Mouse (Mus musculus): ENCODE measurements around the gene Nrsn1.
"Not testable (repeated sequence)": the region's sequence is repeated elsewhere in the genome, so short reads cannot be mapped to it uniquely, and the experiment has no call there.

Gene Nrsn1

GRCm38 (mm10) chr13:25270402-25270801 lies at the start of gene Nrsn1:
Nrsn1 (minus strand) TSS chr13:25270502.
- DNase-seq (ENCODE audit: low spot score in 2 of 2): not testable (repeated sequence)

GRCm38 (mm10) chr13:25312059-25312458 lies 41.8 kb upstream of the Nrsn1 start:
- DNase-seq (ENCODE audit: low spot score in 2 of 2): no peak

DNA sequence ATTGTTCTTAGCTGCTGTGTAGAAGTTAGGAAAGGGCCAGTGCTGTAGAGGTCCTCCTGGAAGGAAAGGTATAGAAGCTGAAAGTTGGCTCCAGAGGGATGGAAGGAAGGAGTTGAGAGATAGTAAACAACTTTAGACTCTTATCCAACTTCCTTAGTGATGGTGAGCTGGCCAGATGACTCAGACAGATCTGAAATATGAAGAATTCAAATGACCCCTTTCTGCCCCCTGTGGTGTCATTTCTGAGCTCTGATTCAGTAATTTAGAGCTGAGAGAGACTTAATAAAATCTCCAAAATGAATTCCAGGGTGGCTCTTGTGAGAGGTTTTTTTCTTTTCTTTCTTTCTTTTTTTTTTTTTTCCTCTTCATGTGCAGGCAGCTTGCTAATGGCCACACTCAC lies 39.8 kb upstream of the Nrsn1 start:
- DNase-seq (ENCODE audit: low spot score in 2 of 2): no peak

DNA sequence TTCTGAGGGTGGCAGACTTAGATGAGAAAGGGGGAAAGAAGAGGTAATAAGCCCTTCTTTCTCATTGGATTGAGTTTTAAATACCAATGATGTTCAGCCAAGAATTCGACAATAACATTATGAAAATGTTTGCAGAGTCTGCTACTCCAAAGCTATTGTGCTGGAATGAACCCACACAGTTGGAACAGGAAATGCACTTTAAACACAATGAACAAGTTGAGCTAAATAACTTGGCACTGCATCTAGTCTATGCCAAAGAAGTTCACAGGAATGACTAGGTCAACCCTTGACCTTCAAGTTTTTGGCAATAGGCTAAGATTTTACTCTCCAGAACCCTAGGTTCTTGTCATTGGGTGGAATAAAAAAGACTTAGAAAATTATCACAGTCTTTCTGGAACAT lies 18.4 kb upstream of the Nrsn1 start:
- DNase-seq (ENCODE audit: low spot score in 2 of 2): no peak

GRCm38 (mm10) chr13:25274934-25275565 lies 4.7 kb upstream of the Nrsn1 start:
- DNase-seq (ENCODE audit: low spot score in 2 of 2): no peak

- DNase-seq (ENCODE audit: low spot score in 2 of 2): no peak
These were observed 1.9 kb upstream of the Nrsn1 start for GRCm38 (mm10) chr13:25272189-25272588.

- DNase-seq (ENCODE audit: low spot score in 2 of 2): no peak
These were observed 583 bp downstream of the Nrsn1 start for GRCm38 (mm10) chr13:25269569-25270268.

DNA sequence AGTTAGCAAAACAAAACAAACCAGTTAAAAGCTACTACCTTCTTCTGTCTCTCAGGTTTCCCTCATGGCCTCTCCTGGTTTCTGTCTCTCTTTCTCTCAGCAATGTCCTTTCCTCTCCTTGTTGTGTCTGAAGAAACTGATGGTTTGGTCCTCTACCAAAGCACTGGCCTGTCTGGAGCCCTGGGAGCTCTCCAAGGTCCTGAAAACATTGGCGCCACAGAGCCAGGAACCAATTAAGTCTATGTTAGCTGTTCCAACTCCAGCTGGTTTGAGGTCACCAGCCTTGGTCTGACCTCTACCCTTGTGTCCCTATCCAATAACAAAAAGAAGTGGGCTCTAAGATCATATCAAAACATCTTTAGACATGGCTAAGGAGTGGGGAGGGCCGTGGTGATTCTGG lies 1.3 kb downstream of the Nrsn1 start:
- DNase-seq (ENCODE audit: low spot score in 2 of 2): peak in 1 of 2 experiments; percentile 22

DNA sequence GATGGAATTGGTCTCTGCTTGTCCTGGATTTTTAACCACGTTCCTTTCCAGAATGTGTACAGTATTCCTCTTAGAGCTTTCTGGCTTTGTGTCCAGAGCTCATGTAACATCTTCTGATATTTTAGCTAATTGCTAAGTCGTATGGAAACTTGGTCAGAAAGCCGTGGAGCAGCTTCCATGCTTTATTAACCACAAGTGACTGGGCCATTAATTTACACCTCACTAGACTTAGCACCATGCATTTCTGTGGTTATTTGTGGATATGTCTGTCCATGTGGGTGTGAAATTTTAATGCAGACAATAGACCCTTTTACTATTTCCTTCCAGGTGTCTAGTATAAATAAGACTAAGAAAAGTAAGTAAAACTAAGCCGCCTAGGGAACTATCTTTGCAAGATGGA lies 7.6 kb downstream of the Nrsn1 start:
- no peak for DNase-seq (ENCODE audit: low spot score in 2 of 2)

GRCm38 (mm10) chr13:25257608-25258007 lies 12.7 kb downstream of the Nrsn1 start:
- no peak for DNase-seq (ENCODE audit: low spot score in 2 of 2)

- DNase-seq (ENCODE audit: low spot score in 2 of 2): no peak
These were observed 15.6 kb downstream of the Nrsn1 start for GRCm38 (mm10) chr13:25254478-25255263.

GRCm38 (mm10) chr13:25251893-25252292 lies 18.4 kb downstream of the Nrsn1 start:
- DNase-seq (ENCODE audit: low spot score in 2 of 2): no peak

DNA sequence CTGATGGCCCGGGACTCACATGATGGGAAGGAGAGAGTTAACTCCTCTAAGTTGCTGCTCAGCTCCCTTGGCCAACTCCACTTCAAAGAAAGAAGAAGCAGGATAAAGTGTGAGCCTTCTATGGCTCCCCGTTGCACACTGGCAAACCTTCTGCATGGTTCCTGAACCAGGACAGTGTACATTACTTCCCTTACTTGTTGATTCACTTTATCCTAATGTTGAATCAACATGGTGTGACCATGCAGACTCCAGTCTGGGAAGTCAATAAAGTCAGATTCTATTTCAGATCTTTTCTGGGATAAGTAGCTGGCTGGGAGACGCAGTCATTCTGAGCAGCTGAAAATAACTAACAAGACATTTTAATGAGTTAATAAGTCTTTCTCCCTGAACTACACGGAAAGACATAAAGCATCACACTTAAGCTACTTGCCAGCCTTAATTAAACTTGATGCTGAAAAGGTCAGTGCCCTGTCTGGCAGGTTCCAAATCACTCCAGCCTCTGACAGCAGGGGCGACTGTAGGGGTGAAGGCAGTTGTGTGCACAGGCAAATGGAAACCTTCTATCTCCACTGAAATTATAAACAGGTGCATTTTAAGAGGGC lies 50.0 kb downstream of the Nrsn1 start:
- no peak for DNase-seq (ENCODE audit: low spot score in 2 of 2)

GRCm38 (mm10) chr13:25218394-25218793 lies 51.9 kb downstream of the Nrsn1 start:
- no peak for DNase-seq (ENCODE audit: low spot score in 2 of 2)

DNA sequence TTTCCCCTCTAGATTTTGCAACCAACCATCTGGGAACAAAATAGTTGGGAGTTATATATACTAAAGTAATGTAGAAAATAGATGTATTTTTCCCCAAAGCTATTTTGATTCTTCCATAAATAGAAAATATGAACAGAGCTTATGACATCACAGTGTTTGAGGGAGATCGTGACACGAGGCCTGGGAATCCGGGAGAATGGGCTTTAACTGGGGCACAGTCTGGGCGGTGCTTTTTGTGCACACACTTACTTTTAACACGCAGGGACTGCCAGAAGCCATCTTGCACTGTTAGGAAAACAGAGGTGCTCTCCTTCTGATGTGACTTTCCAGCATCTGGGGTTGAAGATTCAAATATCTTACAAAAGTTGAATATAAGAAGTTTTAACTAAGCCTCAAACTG lies 63.4 kb downstream of the Nrsn1 start:
- DNase-seq (ENCODE audit: low spot score in 2 of 2): no peak
